Mouse (Mus musculus): ENCODE measurements at regions not wholly inside any gene's neighbourhood (a gene's known extent, or its start where the extent isn't known, plus 50 kb on each side); places are given as distances from the start of the nearest gene placed in this dataset.

DNA sequence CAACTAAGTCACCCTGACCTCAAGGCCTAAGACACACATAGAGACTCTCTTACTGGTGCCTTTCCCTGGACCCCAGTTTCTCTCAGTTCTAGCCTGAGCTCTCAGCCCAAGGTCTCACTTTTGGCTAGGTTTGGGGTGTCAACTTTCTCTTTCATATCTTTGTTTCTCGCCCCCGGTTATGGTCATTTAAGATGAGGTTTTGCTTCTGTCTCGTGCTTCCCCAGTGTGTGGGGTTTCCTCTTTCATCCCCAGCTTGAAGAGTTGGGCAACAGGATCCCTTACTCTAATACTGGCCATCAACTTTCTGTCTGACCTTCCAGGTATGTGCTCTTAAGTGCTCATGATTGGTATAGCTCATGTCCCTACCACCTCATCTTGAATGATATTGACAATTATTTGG, 67.5 kb downstream of the Lmo4 start:
- WGBS, result 76% methylated on average over 3 of the region's 3 CpGs
- Histone ChIP-seq H3K4me3 (replicated peaks; ENCODE audit: low read depth, low read length) (no peak overlapping the region), H3K4me2 (ENCODE audit: low read length) (no peak overlapping the region), H3K36me3 (ENCODE audit: insufficient read depth, low read length) (no peaks in the 10 kb centered on the region), H3K27me3 (ENCODE audit: insufficient read depth, low read length) (no peaks in the 10 kb centered on the region), H3K4me1 (replicated peaks; ENCODE audit: insufficient read depth, low read length) (no peaks in the 10 kb centered on the region), H3K9me3 (replicated peaks; ENCODE audit: low read length) (no peaks in the 10 kb centered on the region), H3K27ac (no peak overlapping the region), H3K9ac (ENCODE audit: low read depth, low read length) (no peak overlapping the region)
- ATAC-seq (replicated peaks; ENCODE audit: low FRiP score, low read depth), result no peak
- DNase-seq (ENCODE audit: low spot score), result no peak
- TF ChIP-seq CTCF (IDR thresholded peaks at IDR 0.05; ENCODE audit: low read depth), result no peak

DNA sequence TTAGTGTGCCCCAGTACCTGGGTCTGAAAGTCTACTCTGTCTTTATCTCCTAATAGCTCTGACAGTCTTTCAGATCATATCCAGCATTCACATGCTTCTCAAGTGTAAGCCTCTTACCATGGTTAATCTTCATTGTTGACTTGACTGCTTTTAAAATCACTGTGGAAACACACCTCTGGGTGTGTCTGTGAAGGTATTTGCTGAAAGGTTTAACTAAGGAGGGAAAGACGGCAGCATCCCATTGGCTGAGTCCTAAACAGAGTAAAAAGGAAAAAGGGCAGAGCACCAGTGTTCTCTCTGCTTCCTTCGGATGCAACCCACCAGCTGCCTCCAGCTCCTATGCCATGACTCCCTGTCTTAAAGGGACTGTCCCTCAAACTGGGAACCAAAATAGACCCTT, 68.6 kb downstream of the Lmo4 start:
- ATAC-seq (replicated peaks; ENCODE audit: low FRiP score, low read depth) (no peak), DNase-seq (ENCODE audit: low spot score) (no peak)
- Histone ChIP-seq H3K4me1 (replicated peaks; ENCODE audit: insufficient read depth, low read length) (no peaks in the 10 kb centered on the region), H3K4me2 (ENCODE audit: low read length) (no peak overlapping the region), H3K27ac (no peak overlapping the region), H3K4me3 (replicated peaks; ENCODE audit: low read depth, low read length) (no peak overlapping the region), H3K9ac (ENCODE audit: low read depth, low read length) (no peak overlapping the region), H3K36me3 (ENCODE audit: insufficient read depth, low read length) (no peaks in the 10 kb centered on the region), H3K27me3 (ENCODE audit: insufficient read depth, low read length) (no peaks in the 10 kb centered on the region), H3K9me3 (replicated peaks; ENCODE audit: low read length) (no peaks in the 10 kb centered on the region)
- WGBS, result 80% methylated on average over 2 of the region's 2 CpGs
- no peak for TF ChIP-seq CTCF (IDR thresholded peaks at IDR 0.05; ENCODE audit: low read depth)

DNA sequence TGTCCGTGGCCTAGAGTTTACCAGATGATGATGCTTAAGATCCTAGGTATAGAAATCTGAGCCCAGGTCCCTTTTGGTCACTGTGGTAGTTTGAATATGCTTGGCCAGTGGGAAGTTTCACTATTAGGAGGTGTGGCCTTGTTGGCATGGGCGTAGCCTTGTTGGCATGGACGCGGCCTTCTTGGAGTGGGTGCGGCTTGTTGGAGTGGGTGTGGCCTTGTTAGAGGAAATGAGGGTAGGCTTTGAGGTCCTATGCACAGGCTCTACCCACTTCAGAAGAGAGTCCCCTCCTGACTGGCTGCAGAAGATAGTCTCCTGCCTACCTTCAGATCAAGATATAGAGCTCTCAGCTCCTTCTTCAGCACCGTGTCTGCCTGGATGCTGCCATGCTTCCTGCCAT, 69.4 kb downstream of the Lmo4 start:
- no peaks in the 10 kb centered on the region for H3K9me3 ChIP-seq (replicated peaks; ENCODE audit: low read length)
- TF ChIP-seq CTCF (IDR thresholded peaks at IDR 0.05; ENCODE audit: low read depth), result no peak
- H3K9ac ChIP-seq (ENCODE audit: low read depth, low read length), result no peak overlapping the region
- no peak overlapping the region for H3K27ac ChIP-seq
- 97% methylated on average over 6 of the region's 6 CpGs for WGBS
- DNase-seq (ENCODE audit: low spot score), result no peak
- H3K27me3 ChIP-seq (ENCODE audit: insufficient read depth, low read length), result no peaks in the 10 kb centered on the region
- no peak overlapping the region for H3K4me3 ChIP-seq (replicated peaks; ENCODE audit: low read depth, low read length)
- no peaks in the 10 kb centered on the region for H3K36me3 ChIP-seq (ENCODE audit: insufficient read depth, low read length)
- ATAC-seq (replicated peaks; ENCODE audit: low FRiP score, low read depth), result no peak
- no peak overlapping the region for H3K4me2 ChIP-seq (ENCODE audit: low read length)
- H3K4me1 ChIP-seq (replicated peaks; ENCODE audit: insufficient read depth, low read length), result no peaks in the 10 kb centered on the region

DNA sequence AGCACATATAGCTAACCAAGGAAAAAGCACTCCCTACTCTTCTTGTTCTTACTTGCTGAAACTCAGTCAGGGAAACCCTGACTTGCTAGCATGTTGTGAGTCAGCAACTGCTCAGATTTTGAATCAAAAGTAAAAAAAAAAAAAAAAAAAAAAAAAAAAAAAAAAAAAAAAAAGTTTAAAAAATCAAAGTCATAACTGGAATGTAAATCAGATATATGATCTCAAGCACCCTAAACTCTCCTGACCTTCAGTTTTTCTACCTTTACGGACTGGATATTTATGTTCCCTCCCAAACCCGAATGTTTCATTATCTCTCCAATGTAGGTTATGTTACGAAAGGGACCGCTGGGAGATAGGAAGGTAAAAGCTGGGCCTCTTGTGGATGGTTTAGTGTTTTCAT, 77.0 kb downstream of the Lmo4 start:
- DNase-seq (ENCODE audit: low spot score), result no peak
- TF ChIP-seq CTCF (IDR thresholded peaks at IDR 0.05; ENCODE audit: low read depth), result no peak
- Histone ChIP-seq H3K4me1 (replicated peaks; ENCODE audit: insufficient read depth, low read length) (no peaks in the 10 kb centered on the region), H3K4me3 (replicated peaks; ENCODE audit: low read depth, low read length) (no peak overlapping the region), H3K9me3 (replicated peaks; ENCODE audit: low read length) (no peaks in the 10 kb centered on the region), H3K36me3 (ENCODE audit: insufficient read depth, low read length) (no peaks in the 10 kb centered on the region), H3K4me2 (ENCODE audit: low read length) (no peak overlapping the region), H3K9ac (ENCODE audit: low read depth, low read length) (no peak overlapping the region), H3K27me3 (ENCODE audit: insufficient read depth, low read length) (no peaks in the 10 kb centered on the region), H3K27ac (no peak overlapping the region)
- 87% methylated on average over 4 of the region's 4 CpGs for WGBS
- no peak for ATAC-seq (replicated peaks; ENCODE audit: low FRiP score, low read depth)

DNA sequence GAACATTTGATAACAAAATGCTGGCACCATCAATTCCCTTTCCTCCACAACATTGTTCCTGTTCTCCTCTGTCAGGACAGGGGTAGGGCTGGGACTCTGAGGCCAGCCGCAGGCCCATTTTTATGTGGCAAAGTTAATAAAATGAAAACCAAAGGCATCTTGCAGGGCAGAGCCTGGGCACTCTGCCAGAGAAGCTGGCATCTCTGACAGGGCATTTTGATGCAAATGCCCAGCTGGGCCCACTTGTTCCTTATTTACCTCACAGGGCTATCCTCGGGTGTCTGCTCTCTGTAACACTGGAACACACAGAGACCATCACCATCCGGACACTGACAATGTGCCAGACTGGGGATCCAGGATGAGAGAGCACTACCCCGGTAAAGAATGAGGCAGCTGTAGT, 80.7 kb downstream of the Lmo4 start:
- no peak overlapping the region for H3K4me2 ChIP-seq (ENCODE audit: low read length)
- no peak for DNase-seq (ENCODE audit: low spot score)
- WGBS, result 87% methylated on average over 4 of the region's 4 CpGs
- no peaks in the 10 kb centered on the region for H3K4me1 ChIP-seq (replicated peaks; ENCODE audit: insufficient read depth, low read length)
- H3K36me3 ChIP-seq (ENCODE audit: insufficient read depth, low read length), result no peaks in the 10 kb centered on the region
- ATAC-seq (replicated peaks; ENCODE audit: low FRiP score, low read depth), result no peak
- H3K27me3 ChIP-seq (ENCODE audit: insufficient read depth, low read length), result no peaks in the 10 kb centered on the region
- no peak overlapping the region for H3K9ac ChIP-seq (ENCODE audit: low read depth, low read length)
- no peak overlapping the region for H3K4me3 ChIP-seq (replicated peaks; ENCODE audit: low read depth, low read length)
- H3K9me3 ChIP-seq (replicated peaks; ENCODE audit: low read length), result no peaks in the 10 kb centered on the region
- H3K27ac ChIP-seq, result no peak overlapping the region
- TF ChIP-seq CTCF (IDR thresholded peaks at IDR 0.05; ENCODE audit: low read depth), result no peak

DNA sequence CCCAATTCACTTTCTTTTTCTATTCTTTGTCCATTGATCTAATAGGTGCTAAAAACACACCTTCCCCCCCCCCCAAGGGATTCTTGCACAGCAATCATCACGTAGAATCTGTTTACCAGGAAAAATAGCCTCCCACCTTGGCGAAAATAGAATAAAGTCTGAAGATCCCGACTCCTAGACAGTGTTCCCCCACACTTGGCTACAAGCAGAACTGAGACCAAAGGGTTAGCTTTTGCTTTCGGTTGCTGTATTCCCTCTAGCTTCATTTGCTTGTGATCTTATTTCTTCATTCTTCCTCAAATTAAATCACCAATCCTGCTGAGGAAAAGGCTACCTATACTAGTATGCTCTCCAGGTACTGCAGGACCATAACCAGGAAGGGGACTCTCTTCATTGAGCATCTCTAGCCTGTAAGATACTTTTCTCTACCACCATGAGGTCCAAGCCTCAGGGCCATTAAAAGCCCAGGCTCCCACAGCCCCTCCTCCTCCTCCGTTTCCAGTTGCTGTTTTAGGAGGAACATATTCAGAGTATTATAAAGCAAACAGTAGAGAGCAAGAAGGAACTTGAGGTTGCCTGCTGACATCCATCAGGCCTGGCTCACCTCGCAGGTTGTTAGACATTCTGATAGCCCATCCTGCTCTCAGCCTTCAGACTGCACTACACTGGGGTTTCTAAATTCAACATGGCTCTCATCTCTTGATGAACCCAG, 81.5 kb downstream of the Lmo4 start:
- Histone ChIP-seq H3K9ac (ENCODE audit: low read depth, low read length) (no peak overlapping the region), H3K4me1 (replicated peaks; ENCODE audit: insufficient read depth, low read length) (no peaks in the 10 kb centered on the region), H3K4me2 (ENCODE audit: low read length) (no peak overlapping the region), H3K27ac (no peak overlapping the region), H3K9me3 (replicated peaks; ENCODE audit: low read length) (no peaks in the 10 kb centered on the region), H3K4me3 (replicated peaks; ENCODE audit: low read depth, low read length) (no peak overlapping the region), H3K27me3 (ENCODE audit: insufficient read depth, low read length) (no peaks in the 10 kb centered on the region), H3K36me3 (ENCODE audit: insufficient read depth, low read length) (no peaks in the 10 kb centered on the region)
- WGBS, result 80% methylated on average over 6 of the region's 6 CpGs
- ATAC-seq (replicated peaks; ENCODE audit: low FRiP score, low read depth) (no peak), DNase-seq (ENCODE audit: low spot score) (no peak)
- no peak for TF ChIP-seq CTCF (IDR thresholded peaks at IDR 0.05; ENCODE audit: low read depth)

DNA sequence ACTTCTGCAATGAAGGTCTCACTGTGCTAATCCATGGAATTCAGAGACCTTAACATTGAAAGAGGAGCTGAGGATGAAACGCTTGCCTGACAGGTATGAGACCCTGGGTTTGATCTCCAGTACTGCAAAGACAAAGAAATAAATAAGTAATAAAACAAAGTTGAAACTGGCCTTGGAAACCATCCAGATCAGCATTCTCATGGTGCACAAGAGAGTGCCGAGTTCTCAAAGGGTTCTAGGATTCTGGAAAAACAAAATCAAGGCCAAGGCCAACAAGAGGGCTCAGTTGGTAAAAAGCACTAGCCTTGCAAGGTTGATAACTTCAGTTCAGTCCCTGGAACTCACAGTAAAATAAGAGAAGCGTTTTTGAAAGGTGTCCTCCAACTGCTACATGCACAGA, 85.9 kb downstream of the Lmo4 start:
- no peaks in the 10 kb centered on the region for H3K4me1 ChIP-seq (replicated peaks; ENCODE audit: insufficient read depth, low read length)
- no peak overlapping the region for H3K9ac ChIP-seq (ENCODE audit: low read depth, low read length)
- H3K4me3 ChIP-seq (replicated peaks; ENCODE audit: low read depth, low read length), result no peak overlapping the region
- H3K4me2 ChIP-seq (ENCODE audit: low read length), result no peak overlapping the region
- no peaks in the 10 kb centered on the region for H3K9me3 ChIP-seq (replicated peaks; ENCODE audit: low read length)
- 78% methylated on average over 3 of the region's 3 CpGs for WGBS
- H3K27ac ChIP-seq, result no peak overlapping the region
- no peaks in the 10 kb centered on the region for H3K27me3 ChIP-seq (ENCODE audit: insufficient read depth, low read length)
- DNase-seq (ENCODE audit: low spot score) (no peak), ATAC-seq (replicated peaks; ENCODE audit: low FRiP score, low read depth) (no peak)
- no peaks in the 10 kb centered on the region for H3K36me3 ChIP-seq (ENCODE audit: insufficient read depth, low read length)
- no peak for TF ChIP-seq CTCF (IDR thresholded peaks at IDR 0.05; ENCODE audit: low read depth)
